Mouse (Mus musculus) cerebellum, adult 9-11 months (tissue): ENCODE measurements around the gene Kcnn1.
A peak's percentile ranks its signal among the peaks of the same experiment; 100 is the strongest.

Source experiments
- DNase-seq: peaks from one replicate; pipeline ENCODE4 v3.0.0; 2022

The Kcnn1 gene

DNA sequence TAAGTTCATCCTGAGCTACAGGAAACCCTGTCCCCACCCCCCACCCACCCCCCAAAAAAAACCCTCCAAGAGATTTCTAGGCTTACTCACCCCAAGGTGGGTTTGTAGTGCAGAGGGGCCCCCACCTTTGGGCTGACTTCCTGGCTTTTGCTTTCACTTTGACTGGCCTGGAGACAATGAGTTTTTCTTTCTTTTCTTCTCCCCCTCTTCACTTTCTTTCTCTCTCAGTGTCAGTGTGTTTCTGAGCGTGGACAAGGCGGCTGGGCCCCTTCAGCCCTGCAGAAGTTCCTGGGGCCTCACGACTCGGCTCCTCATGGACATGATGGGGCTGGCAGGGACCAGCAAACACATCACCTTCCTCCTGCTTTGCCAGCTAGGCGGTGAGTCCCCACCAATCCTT lies 54.8 kb downstream of the Kcnn1 start, which contains the start of gene Il12rb1:
TSS of gene Il12rb1 (plus strand) at position 211 of the 400 bp plus-strand sequence.
- no peak for DNase-seq

DNA sequence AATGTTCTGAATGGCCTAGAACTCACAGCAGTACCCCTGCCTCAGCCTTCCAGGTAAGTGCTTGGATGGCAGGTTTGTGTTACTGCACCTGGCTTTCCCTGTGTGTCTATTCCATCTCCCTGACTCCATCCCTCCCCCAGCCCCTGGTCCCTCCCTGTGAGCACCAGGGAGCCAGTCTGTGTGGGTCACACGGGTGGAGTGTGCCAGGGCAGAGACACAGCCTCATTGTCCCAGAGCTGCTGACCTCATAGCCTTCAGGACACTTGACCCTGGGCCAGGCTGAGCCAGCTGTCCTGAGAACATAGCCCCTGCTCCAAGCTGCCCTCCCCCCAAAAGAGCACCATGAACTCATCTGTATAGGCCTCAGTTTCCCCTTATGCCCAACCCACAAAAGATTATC lies 55.8 kb downstream of the Kcnn1 start:
- DNase-seq, result peak; percentile 45

DNA sequence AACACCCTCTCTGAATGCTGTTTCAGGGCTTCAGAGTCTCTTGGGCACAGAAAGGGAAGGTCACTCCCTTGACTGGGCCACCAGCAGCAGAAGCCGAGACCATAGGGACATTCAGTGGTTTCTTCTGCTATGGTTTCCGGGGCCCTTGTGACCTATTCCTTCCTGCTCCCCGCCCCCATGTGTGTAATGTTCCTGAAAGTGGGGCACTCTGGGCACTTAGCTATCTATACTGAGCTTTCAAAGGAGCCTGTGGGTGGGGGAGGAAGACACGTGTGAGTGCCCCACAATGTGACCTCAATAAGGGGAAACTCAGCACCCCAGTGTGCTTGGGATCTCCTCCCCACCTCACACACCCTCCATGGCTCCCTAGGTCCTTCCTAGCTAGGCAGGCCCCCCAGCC lies 56.5 kb downstream of the Kcnn1 start:
- no peak for DNase-seq

DNA sequence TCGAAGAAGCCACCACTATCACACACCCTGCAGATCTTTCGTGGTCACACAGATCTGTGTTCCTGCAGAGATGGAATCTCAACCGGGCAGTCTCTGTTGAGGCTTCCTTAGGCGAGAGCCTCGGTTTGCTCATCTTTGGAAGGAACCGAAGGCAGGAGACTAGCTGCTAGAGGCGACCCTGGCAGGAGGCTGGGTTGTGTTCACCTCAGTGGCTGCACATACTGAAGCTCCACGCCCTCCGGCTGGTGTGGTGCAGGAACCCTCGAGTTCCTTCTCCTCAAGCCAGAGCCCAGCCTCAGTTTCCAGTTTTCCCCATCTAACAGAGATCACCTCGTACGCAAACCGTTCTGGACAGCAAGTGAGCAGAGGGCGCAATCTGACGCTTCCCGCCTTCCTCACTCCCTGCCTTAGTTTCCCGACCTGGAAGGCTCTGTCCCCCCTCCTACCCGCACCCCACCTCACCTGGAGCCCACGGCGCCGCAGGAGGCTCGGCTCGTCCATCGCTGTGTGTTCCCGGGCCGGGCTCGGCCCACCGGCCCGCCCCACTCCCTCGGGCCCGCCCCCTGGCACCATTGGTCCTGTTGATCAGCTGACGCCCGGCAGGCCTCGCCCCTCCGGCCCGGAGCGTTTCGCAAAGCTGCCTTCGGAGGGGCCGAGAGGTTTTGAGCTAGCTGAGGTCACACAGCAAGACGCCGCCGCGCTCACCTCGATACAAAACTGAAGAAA lies 58.4 kb downstream of the Kcnn1 start, which contains the start of gene Mast3:
TSS of gene Mast3 (minus strand) at position 574 of the 726 bp plus-strand sequence.
- peak; percentile 56 for DNase-seq

DNA sequence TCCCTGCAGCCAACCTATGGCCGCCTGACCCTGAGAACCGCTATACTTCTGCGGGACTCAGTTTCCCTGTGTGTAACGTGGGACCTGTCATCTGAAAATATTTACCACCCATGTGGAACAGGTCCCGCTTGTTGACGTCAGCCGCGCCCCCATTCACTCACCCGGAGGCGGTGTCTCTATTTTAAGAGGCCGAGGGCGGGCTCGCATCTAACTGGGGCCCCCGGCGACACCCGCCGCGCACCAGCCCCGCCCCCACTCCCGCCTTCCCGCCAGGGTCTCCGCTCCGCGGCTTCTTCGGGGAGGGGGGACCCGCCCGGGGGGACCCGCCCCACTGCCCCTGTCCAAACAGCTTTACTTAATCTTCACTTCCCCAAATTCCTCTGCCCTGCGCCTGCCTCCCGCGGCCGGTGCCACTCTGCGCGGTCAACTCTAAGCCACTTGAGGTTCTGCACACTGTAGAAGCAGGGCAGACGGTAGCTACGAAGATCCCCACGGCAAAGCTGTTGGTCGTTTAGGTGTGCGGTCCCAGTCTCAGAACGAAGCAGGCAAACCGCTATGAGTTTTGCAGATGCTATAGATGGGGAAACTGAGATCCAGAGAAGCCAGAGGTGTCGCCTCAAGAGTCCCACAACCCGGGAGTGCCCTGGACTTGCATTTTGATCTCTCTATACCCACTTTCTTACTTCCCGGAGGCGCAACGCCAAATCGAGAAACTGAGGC lies 59.1 kb downstream of the Kcnn1 start:
- DNase-seq, result peak; percentile 39

DNA sequence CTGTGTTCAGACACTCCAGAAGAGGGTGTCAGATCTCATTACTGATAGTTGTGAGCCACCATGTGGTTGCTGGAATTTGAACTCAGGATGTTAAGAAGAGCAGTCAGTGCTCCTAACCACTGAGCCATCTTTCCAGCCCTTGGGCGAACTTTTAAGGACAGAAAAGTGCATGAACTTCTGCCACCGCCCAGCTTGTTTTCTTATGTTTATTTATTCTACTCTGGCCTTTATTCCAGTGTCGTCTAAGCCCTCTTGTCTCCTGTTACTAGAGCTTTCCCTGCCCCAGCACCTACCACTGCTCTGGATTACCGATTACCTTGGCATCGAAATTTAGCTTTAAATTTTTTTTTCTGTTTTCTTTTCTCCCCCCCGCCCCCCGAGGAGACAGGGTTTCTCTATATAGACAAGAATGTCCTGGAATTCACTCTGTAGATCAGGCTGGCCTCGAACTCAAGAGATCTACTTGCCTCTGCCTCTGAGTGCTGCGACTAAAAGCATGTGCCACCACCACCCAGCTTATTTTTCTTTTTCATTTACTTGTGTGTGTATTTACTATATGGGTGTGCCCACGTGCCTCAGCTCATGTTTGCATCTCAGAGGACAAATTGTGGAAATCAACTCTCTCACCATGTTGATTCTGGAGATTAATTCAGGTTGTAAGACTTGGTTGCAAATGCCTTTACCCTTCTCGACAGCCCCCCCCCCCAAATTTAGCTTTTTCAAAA lies 60.1 kb downstream of the Kcnn1 start:
- no peak for DNase-seq

DNA sequence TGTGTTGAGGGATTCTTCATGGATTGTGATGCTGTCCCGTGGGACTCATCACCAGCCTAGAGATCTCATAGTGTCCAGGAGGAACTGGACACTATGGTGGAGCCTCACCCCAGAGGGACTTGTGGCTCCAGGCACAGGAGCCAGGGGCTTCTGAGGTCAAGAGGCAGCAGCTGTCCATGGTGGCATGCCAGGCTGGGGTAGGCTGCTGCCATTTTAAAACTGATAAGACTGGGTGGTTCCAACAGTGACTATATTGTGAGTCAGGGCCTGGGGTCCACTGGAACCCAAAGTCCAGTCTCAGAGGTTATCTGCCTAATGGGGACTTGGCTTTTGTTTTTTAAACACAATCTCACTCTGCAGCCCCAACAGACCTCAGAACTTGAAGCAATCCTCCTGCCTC lies 61.2 kb downstream of the Kcnn1 start:
- no peak for DNase-seq

DNA sequence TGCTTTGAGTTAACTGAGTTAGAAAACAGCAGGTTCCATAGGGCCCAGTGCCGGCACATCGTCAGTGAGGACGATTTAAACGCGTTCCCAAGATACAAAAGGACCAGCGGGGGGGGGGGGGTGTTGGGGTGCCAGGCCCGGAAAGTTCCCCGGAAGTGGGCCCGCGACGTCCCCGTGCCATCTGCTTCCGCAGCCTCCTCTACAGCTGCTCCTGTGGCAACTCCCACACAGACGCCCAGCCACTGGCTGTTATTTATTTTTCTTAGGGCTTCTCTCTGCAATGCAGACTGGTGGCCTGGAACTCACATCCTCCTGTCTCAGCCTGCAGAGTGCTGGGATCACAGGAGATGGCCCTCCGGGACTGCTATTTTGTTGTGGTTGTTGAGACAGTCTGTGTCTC lies 61.9 kb downstream of the Kcnn1 start:
- DNase-seq, result no peak

DNA sequence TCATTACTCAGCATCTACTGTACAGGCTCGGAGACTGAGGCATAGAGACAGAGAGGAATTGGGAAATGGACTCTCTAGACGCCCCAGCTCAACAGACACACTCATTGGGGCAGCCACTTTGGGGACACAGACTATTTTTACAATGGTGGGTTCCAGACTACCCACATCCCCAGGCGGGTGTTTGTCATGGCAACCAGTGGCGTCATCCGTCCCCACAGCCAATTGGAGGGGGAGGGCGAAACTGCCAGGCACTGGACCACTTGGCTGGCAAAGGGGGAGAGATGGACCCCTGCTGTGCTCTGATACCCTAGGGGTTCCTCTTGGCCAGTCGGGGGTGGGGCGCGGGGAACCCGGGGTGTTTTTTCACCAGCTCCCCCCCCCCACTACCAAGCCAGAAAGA lies 62.4 kb downstream of the Kcnn1 start:
- DNase-seq, result peak; percentile 25

DNA sequence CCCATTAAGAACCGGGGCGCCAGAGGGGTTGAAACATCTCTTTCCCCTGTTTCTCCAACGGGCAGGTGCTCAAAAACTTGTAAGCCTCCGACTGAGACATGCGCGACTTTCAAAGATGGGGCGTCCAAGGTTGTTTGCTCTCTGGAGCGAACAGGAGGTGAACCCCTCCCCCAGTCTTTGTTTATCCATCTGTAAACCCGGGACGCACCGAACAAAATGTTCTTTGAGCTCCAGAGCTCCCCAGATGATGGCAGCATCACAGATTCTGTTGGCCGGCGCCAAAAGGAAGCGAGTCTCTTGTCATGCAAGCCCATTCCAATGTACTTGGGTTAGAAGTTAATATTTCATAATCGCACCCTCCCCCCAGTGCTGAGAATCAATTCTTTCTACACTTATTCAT lies 64.8 kb downstream of the Kcnn1 start:
- peak; percentile 60 for DNase-seq

DNA sequence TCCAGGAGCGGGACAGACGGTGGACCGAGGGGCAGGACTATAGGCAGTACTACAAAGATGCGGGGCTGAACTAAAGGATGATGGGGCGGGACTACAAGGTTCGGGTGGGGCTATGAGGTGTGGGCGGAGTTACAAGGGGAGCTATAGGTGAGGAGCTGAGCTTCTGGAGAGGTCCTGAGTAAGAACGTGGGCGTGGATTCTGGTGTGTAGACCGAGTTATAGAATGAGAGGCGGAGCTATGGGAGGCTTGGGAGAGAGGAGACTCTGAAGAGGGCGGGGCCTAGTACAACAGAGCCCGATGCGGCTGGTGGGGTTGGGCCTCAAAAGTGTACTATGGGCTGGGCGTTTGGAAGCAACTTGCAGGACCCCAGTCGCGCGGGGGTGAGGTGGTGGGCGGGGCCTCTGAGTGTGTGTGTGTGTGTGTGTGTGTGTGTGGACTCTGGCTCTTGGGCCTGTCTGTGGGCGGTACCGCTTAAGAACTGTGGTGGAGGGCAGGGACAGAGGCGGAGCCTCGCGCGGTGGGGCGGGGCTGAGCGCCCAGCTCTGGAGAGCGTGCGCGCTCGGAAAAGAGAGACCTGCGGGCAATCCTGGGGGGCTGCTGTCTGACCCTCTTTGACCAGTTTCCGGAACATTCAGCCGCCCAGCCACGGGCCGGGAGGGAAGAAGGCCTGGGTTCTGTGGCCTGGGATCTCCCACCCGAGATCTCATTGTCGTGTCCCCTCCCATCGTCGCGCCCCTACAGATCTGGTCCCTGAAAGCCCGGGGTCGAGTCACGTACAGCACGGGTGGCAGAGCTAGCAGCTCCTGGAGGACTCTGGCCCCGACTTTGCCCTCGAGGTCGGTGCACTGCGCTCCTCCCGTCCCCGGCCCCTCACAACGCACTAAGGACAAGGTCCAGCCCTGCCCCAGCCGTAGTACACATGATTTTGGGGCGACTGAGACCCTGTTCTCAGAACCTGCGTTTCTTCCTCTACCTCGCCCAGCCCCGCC lies 65.7 kb downstream of the Kcnn1 start:
- peak; percentile 92 for DNase-seq

DNA sequence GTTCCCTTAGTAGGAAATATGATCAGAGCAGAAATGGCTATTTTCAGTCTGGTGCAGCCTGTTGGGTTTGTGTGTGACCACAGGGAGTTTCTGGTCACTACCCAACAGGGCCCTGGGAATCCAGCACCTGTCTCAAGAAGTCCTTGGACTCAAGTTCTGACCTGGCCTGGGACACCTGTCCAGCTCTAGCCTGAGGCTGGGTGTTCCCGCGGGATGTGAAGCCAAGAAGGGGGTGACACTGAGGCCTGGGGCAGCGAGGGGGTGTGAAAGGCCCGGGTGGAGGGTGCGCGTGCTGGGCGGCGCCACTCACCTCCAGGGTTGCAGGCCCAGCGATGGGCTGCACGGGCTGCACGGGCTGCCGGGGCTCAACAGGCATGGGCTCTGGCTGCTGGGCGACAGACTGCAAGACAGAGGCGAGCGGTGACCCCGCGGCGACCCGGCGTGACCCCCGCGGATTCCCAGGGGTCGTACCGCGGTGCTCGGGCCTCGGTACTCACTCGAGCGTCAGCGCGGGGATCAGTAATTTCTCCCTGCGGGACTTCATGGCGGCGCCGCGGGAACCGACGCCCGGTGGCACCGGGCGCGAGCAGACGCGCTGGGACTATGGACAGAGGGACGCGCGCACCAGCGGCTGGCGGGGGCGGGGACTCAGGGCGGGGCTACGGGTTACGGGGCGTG lies 66.5 kb downstream of the Kcnn1 start:
- DNase-seq, result no peak

DNA sequence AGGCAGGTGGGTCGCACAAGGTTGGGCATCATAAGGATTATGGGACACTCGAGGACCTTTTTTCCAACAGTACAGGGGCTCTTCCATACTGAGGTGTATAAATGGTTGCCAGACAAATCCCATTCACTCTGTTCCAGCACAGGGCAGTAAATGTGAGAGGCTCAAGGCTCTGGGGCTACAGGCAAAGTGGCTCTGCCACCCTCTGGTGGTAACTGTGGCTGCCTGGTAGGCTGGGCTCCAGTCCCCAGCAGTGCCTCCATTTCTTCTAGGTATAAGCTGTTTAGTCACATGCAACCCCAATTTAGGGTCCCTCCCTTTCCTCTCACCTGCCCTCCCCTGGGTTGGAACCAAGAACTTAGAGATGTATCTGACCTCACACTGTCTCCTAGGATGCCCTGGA lies 67.7 kb downstream of the Kcnn1 start:
- DNase-seq, result peak; percentile 42

DNA sequence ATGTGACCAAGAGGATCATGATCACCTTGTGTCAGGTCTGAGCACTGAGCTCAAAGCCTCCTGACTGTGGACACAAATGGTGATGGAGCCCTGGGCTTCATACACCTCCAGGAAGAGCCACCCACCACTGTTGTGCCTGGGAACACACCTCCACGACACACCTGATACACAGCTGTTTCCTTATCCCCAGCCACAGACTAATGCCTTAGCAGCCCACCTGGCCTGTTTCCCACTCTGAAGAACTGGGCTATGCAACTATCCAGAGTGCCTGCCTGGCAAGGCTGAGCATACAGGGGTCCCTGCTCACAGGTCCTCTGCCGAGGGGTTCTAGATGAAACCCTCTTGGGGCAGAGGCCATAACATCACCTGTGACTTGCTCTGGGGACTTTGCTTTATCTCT lies 68.8 kb downstream of the Kcnn1 start:
- peak; percentile 53 for DNase-seq

DNA sequence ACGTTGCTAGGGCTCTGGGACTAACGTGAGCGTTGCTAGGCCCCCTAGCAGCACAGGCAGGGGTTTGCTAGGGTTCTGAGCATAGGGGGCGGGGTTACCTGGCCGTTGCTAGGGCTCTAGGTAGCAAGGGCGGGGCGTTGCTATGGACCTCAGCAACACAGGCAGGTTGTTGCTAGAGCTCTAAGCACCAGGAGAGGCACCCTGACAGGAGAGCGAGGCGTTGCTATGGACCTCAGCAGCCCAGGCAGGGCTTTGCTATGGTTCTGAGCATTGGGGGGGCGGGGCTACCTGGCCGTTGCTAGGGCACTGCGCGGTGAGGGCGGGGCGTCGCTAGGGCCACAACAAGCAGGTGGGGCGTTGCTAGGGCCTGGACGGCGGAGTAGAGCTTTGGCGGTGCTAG lies 70.4 kb downstream of the Kcnn1 start:
- DNase-seq, result peak; percentile 86
